Mouse (Mus musculus) fibroblast of lung, adult 2 months (primary cell): ENCODE results near the gene Adamtsl1.

ENCODE experiments used
- DNase-seq: peaks from one replicate; pipeline ENCODE4 v3.0.0-alpha.2; 2011; ENCODE audit warnings: low read depth

Adamtsl1 gene

DNA sequence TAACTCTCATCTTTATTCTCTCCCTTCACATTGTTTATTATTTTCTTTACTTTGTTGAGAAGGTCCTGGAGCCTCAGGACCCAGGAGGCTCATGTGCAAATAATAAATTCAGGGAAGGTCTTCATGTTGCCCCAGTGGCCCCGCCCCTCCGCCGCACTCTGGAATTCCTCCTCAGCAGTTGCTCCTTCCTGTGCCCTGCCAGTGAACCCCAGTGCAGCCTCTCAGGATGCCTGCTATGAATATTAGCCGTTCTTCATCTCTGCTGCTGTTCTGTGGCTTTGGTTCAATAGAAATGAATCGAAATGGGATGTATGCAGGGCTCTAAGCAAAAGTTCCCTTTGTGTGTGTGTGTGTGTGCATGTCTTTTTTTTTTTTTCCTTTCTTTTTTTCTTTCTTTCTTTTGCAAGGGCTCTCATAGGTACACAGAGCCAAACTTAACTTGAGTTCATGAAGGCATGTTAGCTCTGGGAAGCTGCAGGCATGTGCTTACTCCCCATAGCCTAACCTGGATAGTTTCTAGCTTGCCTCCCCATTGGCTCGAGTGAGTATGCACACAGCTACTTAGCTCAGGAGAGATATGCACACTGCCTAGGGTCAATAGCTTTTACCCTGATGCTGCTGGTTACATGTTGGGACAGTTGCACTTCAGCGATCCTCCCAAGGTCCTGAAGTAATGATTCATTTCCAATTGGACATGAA, 892.7 kb downstream of the Adamtsl1 start:
- no peak for DNase-seq

DNA sequence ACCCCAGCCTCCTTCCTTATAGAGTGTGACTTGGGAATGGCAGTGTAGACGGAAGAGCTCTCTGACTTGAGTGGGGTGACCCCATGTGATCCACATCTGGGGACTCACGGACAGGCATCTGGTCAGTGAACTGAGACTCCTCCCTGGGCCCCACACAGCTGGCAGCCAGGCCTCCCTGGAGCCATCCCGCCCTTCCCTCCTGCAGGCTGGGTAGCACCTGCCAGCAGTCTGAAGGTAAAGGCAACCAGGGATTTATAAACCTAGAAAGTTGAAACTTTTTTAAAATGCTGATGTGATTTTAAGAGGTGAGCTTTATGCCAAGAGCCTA, 893.2 kb downstream of the Adamtsl1 start:
- DNase-seq = no peak

DNA sequence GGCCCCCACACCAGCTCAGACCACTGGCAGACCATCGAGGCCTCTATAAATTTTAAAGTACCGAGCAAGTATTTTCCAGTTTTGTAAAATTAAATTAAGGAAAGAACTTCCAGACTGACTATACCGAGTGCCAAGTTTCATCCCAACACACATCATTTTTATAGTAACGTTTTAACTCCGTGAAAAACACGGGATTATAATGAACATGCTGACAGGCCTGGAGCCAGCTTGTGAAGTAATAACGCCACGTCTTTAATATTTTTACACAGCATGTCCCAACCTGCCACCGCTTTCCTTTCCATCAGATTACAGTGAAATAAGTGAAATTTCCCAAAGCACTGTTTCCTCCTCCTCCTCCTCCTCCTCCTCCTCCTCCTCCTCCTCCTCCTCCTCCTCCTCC, 894.4 kb downstream of the Adamtsl1 start:
- no peak for DNase-seq

DNA sequence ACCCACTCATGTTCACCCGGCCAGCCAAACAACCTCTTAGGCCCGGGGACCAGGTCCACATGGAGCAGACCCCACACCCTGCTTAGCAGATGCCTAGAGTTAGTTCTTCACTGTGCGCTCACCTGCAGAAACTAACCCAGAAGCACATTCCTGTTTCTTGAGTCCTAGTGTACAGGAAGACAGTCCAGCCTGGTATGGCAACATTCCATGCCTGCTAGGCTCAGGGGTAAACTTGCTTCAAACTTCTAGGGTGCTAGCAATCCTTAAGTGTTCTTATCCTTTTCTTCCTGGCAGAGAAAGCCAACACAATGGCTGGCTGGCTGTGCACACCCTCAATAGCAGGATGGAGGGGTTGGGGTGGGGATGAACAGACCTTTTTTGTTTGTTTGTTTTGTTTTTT, 897.0 kb downstream of the Adamtsl1 start:
- DNase-seq = no peak

DNA sequence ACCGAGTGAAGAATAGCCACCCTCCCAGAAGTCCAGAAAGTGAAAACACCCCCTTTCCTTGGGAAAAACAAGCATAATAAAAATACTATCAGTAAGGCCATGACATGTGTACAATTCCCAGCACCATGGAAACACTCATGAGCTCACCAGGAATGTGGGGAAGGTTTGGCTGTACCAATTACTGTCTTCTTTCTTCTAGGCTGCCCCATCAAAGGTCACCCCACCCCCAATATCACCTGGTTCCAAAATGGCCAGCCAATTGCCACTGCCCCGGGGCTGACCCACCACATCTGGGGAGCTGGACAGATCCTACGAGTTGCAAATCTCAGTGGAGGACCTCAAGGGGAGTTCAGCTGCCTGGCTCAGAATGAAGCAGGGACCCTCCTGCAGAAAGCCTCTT, 899.4 kb downstream of the Adamtsl1 start:
- DNase-seq = no peak

DNA sequence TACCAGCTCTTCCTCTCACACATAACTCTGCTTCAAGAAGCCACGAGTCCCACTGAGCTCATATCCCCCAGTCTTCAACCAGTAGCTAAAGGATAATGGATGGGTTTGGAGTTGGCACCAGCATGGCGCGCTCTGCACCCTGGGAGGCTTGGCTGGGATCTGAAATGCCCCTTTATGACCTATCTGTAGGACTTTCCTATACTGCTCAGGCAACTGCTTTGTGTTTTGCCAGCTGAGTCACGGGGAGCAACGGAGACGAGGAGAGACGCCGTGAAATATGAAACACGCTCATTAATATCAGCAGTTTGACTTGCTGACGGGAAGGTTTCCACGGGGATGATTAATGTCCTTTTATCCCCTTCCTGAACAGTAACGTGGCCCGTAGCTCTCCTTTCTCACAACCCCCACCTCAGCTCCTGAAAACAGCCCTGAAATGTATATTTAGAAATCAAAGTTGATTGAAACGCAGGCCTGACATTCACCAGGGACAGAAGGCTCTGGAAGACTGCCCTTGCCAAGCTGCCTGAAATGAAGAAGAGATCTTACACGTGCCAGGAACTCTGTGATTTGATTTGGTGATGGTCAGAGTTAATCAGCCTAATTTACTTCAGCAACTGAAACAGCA, 902.5 kb downstream of the Adamtsl1 start:
- DNase-seq = no peak

DNA sequence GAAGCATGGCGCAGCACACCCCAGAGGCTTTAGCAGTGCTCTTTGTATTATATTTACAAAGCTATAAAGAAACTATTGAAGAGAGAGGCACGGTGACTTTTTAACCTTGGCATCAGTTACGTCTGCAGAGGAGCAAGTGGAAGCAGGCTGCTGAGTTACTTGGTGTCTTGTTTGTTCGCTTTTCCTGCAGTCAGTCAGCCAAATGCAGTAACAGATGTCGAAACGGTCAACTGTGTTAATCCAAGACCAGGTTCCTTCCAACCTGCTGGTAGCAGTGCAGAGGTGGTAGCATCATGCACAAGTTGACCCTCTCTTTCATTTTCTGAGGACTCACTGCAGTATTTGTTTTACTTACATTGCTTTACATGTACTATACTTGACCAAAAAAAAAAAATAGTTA, 908.6 kb downstream of the Adamtsl1 start:
- no peak for DNase-seq

DNA sequence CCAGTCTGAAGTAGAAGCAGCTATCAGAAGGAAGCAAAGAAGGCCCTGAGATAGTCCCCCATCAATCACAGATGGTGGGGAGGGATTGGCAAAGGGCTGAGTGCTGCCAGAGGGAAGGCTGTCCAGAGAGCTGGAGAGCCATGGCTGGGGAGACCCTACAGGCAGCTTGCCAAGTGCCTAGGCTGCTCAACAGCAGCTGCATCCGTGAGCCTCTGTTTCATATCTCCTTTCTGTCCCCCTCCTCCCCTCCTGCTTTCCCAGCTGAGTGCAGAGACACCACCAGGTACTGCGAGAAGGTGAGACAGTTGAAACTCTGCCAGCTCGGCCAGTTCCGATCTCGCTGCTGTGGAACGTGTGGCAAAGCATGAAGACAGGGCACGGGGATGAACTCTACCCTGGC, 911.6 kb downstream of the Adamtsl1 start:
- no peak for DNase-seq

DNA sequence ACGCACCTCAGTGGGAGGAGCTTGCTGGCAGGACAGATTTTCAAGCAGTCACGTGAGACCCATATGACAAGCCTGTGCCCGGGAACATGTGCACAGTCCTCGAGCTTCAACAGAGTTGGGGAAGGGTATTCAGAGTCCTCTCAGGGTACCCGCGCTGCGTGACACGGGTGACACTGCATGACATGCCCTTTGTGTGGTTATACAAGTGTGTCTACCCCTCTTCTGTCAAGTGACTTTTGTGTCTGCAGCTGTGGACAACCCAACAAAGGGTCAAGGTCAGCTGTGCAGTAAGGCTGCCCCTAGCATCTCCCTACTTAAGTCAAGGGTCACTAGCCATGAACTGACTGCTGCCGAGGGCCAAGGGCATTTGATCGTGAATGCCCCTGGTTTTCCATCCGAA, 912.6 kb downstream of the Adamtsl1 start:
- DNase-seq = no peak

DNA sequence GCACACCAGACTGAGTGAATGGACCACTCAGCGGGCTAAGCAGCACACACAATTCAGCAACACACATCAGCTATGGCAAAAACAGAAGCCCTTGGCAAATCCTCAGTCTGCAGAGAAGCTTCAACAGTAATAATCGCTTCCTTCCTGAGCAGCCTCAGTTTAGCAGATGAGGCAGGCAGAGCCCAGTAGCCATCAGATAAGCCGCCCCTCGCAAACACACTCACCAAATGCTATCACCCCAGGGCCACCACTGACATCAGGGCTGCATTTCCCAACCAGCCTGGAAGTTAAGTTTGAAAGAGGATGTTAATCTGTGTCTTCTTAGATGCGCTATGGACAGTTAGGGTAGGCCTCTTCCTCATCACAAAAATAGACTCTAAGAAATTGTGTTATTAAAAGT, 913.3 kb downstream of the Adamtsl1 start:
- no peak for DNase-seq

DNA sequence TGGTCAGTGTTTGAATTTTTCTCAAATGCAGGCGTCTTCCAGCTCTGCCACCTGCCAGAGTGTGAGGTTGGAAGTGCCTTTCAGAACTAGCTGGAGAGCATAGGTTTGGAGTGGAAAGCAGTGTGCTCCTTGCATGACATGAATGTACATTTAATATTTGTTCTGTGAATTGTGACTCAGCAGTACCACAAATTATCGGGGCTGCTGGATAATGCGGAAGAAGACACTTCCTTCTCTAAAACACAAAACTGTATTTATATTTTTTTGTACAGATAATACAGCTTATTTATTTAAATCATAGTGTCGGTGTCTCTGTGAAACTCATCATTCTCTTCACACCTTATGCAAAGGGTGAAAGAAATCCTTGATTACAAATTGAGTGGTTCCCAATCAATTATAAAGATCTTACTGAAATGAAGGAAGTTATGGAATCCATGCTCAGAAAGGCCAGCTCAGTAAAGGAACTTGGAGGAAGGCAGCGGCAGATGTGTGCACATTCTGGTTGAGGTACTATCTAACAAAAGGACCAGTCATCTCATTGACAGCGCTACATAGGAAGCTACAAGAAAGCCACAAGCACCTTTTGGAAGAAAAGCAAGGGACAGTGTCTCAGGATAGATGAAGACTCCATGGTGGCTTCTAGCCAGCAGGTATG, 914.2 kb downstream of the Adamtsl1 start:
- no peak for DNase-seq

DNA sequence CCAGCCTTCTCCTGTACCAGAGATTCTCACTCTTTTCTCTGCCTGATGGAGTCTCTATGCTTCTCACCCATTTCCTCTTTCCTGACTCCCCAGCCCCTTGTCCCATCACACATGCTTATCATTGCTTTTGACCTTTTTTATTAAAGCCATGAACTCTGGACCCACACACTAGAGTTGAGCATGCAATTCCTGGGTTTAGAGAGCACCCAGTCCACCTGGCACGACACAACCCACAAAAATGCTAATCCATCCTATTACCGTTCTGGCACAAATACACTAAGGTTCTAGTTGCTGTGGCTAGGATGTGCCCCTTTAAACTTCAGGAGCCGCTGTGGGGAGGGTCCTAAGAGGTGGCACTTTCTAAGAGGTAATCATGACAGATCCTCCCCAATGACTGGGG, 921.7 kb downstream of the Adamtsl1 start:
- no peak for DNase-seq

DNA sequence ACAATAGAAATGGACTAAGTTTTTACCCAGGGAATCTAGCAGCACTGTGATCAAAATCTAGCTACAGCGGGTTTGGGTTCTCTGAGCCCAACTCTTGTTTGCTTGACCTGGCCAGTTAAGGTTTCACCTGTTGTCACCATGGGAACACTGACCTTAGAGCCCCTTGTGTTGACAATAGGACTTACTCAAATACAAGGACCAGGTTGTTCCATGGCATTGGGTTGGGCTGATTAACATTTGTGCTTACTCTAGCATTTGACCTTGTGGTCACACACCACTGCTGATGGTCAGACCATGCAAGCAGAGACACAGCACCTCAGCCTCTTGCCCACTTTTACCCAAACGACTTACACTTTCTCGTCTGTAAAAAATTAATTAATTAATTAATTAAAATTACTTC, 922.4 kb downstream of the Adamtsl1 start:
- no peak for DNase-seq

DNA sequence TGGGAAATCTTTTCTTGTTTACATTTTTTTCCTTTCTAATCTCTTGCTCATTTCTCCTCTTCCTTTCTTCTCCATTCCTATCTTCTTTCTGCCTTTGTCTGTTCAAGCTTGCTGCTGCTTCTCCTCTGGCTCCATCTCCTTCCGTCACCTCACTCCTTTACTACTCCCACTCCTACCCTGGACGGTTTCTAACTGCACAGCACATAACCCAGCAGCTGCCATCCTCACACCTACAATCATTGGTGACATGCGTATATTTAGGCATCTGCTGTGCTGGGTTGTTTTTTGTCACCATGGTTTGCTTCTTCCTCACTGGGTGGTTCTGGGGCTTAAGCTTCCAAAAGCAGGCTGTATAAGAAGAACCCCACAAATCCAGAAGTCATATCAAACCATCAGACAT, 936.5 kb downstream of the Adamtsl1 start:
- DNase-seq = no peak

DNA sequence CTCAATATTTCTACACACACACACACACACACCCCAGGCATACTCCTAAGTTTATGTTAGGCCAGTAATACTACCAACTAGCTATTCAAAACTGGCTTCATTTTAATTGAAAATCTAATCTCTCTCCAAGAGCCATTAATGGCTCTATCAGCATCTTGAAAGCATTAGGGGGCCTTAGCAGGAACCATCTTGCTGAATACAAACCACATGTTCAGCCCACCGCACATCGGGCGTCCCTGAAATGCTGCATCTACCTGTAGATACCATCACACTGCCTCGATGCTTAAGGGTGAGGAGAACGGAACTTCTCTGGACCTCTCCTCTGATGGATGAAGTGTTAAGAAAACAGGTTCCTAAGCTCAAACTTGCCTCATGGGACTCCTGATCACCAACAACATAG, 950.8 kb downstream of the Adamtsl1 start:
- DNase-seq = no peak
